Mouse (Mus musculus) liver, embryonic 13.5 days (tissue): Measurements from ENCODE around the gene Zdbf2. TPM values are rescaled to one million over a fixed set of nuclear protein-coding genes. Genes with fewer than 3 reads are reported as not detected.

Source experiments
- ATAC-seq: fragments of 200-750 bp; cut with Nextera tagmentation; 2 replicates; pipeline ENCODE4 v1.8.0; 2017; ENCODE audit warnings: low read depth, mild to moderate bottlenecking, moderate number of reproducible peaks, moderate library complexity
- DNase-seq: peaks from one replicate; pipeline ENCODE4 v3.0.0; 2022
- H3K27ac ChIP-seq: fragments of 300-500 bp; sonication (generic); 2 replicates; pipeline ENCODE4 v1.5.1; 2015; ENCODE audit warnings: moderate library complexity, mild to moderate bottlenecking, inconsistent platforms
- H3K27me3 ChIP-seq: fragments of 300-500 bp; sonication (generic); 2 replicates; pipeline ENCODE4 v1.6.1; 2015; ENCODE audit warnings: mild to moderate bottlenecking, inconsistent platforms
- H3K36me3 ChIP-seq: fragments of 300-500 bp; sonication (generic); 2 replicates; pipeline ENCODE4 v1.6.1; 2015; ENCODE audit warnings: mild to moderate bottlenecking, inconsistent platforms
- H3K4me1 ChIP-seq: fragments of 300-500 bp; sonication (generic); replicated peaks from 2 replicates; pipeline ENCODE4 v1.6.1; 2015; ENCODE audit warnings: inconsistent platforms
- H3K4me2 ChIP-seq: fragments of 300-500 bp; sonication (generic); 2 replicates; pipeline ENCODE4 v1.6.1; 2015; ENCODE audit warnings: inconsistent platforms, mild to moderate bottlenecking, moderate library complexity
- H3K4me3 ChIP-seq: fragments of 300-500 bp; sonication (generic); replicated peaks from 2 replicates; pipeline ENCODE4 v1.5.1; 2015; ENCODE audit warnings: mild to moderate bottlenecking, inconsistent platforms
- H3K9ac ChIP-seq: fragments of 300-500 bp; sonication (generic); 2 replicates; pipeline ENCODE4 v1.6.1; 2015; ENCODE audit warnings: mild to moderate bottlenecking, inconsistent platforms
- H3K9me3 ChIP-seq: fragments of 300-500 bp; sonication (generic); replicated peaks from 2 replicates; pipeline ENCODE4 v1.6.1; 2016; ENCODE audit warnings: inconsistent platforms
- WGBS: fragments of 180-500 bp; shearing (Covaris S2); methylation state at CpG from one replicate; pipeline ENCODE4 v1.1.7; 2015; ENCODE audit not compliant: insufficient replicate concordance; 5-methylcytosine and 5-hydroxymethylcytosine counted together
- polyA plus RNA-seq: library from polyadenylated mRNA; unstranded; fragments of >200 nt; fragmentation: Nextera tagmentation; extraction: Ambion mirVana; gene quantifications from 2 replicates; pipeline ENCODE4 v1.2.1, GENCODE M21; 2015

The Zdbf2 gene
- polyA plus RNA-seq, 1 experiment from 2014 or later: 0.89 TPM

DNA sequence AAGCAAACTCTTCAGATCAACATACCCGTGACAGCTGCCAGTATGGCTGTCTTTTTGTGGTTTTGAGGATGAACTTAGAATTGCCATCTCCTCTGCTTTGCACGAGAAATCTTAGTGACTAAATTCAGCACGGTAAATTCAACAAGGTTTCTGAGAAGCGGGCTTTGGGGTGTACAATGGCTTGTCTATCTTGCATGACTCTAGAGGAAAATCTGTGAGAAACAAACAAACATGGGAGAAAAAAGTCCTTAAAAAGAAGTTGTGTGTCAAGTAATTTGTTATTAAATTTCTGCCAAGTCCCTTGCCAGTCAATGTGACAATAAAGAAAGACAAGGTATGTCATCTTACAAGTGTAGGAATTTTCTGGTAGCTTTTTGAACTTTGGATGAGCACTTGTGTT, 23.8 kb upstream of the Zdbf2 start:
- 33% methylated on average over 4 of the region's 4 CpGs for WGBS
- Histone ChIP-seq H3K27me3 (peaks cover 95% of the 10 kb centered on the region), H3K4me2 (no peak overlapping the region), H3K4me3 (no peak overlapping the region), H3K4me1 (peaks cover 4% of the 10 kb centered on the region; the same call in 1 of the 2 replicates), H3K36me3 (no peaks in the 10 kb centered on the region), H3K9ac (no peak overlapping the region), H3K9me3 (no peaks in the 10 kb centered on the region), H3K27ac (no peak overlapping the region)
- ATAC-seq: no peak
- no peak for DNase-seq

DNA sequence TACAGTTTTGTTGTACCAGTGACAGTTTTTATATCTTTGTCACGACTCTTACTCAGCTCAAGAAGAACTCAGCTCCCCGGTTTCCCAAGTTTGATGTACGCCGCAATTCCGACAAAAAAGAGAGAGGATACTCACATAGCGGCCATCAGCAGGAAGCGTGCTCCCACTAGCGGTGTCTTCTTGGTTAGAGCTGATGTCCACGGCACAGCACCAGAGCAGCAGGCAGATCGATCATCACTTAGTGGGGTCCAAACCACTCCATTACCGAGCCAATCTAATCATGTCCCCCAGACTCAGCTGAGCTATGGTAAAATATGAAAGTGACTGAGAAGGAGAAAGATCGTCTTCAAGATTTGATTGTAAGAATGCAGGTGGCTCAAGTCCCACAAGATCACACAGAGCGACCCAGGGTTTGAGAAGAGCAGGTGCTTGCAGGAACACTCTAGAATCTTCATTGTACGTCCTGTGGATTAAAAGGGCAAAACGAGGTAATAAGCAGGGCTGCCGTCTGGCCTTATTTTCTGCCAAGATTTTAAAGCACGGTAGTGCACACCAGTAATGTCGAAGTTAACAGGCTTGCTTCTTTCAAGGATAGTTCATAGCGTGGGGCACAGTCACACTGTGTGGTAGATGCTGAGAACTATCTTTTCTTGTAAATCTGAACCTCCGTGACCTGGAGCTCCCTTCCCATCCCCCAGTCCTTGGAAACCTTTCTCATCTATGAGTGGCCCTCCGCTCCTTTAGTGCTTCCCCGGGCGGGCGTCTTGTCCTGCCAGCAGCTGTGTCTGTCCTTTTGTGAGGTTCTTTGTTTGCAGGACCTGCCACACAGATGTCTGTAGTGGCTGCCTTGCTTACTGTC, 20.5 kb upstream of the Zdbf2 start:
- Histone ChIP-seq H3K27me3 (peaks cover 97% of the 10 kb centered on the region), H3K36me3 (no peaks in the 10 kb centered on the region), H3K4me2 (no peak overlapping the region), H3K9me3 (no peaks in the 10 kb centered on the region), H3K4me3 (no peak overlapping the region), H3K9ac (no peak overlapping the region), H3K4me1 (peaks cover 4% of the 10 kb centered on the region; the same call in 1 of the 2 replicates), H3K27ac (no peak overlapping the region)
- no peak for ATAC-seq
- 36% methylated on average over 24 of the region's 24 CpGs for WGBS
- DNase-seq: no peak

DNA sequence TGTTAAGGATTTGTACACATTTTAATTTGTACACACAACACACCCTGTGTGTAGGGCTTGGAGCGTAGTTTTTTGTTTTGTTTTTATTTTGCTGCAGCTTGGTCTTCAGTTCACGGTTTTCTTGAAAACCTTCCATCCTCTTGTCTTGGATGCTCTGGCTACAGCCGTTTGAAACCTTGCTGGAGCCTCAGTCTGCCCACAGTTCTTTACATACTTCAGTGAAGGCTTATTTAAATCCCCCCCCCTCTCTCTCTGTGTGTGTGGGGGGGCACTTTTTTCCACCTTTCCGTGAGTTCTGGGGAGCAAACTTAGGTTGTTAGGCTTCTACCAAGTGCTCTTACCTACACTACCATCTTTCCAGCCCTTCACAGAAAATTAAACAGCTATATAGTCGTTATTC, 19.8 kb upstream of the Zdbf2 start:
- H3K9me3 ChIP-seq: no peaks in the 10 kb centered on the region
- no peak overlapping the region for H3K4me3 ChIP-seq
- DNase-seq (no peak), ATAC-seq (no peak)
- WGBS: 32% methylated on average over 5 of the region's 5 CpGs
- H3K9ac ChIP-seq: no peak overlapping the region
- no peaks in the 10 kb centered on the region for H3K36me3 ChIP-seq
- no peak overlapping the region for H3K4me2 ChIP-seq
- peaks cover 1% of the 10 kb centered on the region; the same call in 1 of the 2 replicates for H3K4me1 ChIP-seq
- H3K27ac ChIP-seq: no peak overlapping the region
- peaks cover 97% of the 10 kb centered on the region for H3K27me3 ChIP-seq

DNA sequence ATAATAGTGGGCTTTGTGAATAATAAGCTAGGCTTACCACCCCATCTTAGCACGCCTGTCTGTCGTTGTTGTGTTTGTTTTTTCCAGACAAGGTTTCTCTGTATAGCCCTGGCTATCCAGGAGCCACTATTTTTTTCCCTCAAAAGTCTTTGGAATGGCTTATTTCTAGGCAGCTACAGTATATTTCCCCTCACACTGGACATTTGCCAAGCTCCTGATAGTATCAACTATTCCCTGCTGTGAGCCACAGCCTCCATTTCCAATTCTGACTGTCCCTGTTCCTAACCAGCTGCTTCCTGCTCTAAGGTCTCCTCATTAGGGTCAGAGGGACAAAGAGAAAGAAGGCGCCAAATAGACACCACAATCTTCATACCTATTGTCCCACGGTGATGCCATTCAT, 18.0 kb upstream of the Zdbf2 start:
- WGBS: 20% methylated on average over 4 of the region's 4 CpGs
- H3K9me3 ChIP-seq: no peaks in the 10 kb centered on the region
- peaks cover 97% of the 10 kb centered on the region for H3K27me3 ChIP-seq
- ATAC-seq (no peak), DNase-seq (no peak)
- no peak overlapping the region for H3K4me2 ChIP-seq
- H3K9ac ChIP-seq: no peak overlapping the region
- no peak overlapping the region for H3K4me3 ChIP-seq
- H3K27ac ChIP-seq: no peak overlapping the region
- H3K4me1 ChIP-seq: no peaks in the 10 kb centered on the region
- no peaks in the 10 kb centered on the region for H3K36me3 ChIP-seq

DNA sequence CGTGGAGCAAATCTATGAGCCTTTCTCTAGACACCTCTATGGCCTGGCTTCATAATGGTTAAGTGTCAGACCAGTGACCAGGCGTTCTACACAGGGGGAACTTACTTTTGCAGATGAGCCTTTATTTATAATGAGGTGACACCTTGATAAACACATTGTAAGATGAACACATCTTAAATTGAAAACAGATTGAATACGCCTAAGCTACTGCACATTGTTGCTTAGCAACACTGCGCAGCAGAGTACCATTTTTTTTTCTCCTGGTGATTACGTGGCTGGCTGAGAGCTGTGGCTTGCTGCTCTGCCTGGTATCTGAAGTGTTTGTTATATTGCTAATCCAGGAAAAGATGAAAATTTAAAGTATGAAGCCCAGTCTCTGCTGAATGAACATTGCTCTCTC, 17.0 kb upstream of the Zdbf2 start:
- WGBS: 26% methylated on average over 5 of the region's 5 CpGs
- H3K4me1 ChIP-seq: no peaks in the 10 kb centered on the region

DNA sequence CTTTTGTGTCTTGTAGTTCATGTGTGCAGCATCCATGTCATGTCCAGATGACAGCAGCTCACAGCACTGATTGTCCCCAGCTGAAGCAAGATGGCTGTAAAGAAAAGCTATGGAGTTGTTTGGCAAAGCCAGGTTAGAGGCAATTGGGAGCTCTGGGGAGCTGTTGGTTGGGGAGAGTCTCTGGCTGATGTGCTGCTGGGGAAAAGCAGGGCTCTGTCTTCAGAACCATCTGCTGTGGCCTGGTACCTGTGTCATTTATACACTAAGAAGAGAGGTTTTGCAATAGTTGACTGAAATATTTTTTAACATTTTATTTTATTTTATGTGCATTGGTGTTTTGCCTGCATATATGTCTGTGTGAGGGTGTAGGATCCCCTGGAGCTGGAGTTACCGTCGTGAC, 14.6 kb upstream of the Zdbf2 start:
- no peaks in the 10 kb centered on the region for H3K36me3 ChIP-seq
- no peak for DNase-seq
- WGBS: 31% methylated on average over 2 of the region's 2 CpGs

More for the DNA sequence above, 17.0 kb upstream of the Zdbf2 start:
- Histone ChIP-seq H3K27ac (no peak overlapping the region), H3K4me2 (no peak overlapping the region), H3K4me3 (no peak overlapping the region), H3K9ac (no peak overlapping the region), H3K27me3 (peaks cover 97% of the 10 kb centered on the region), H3K36me3 (no peaks in the 10 kb centered on the region), H3K9me3 (no peaks in the 10 kb centered on the region)
- DNase-seq: no peak
- ATAC-seq: no peak

DNA sequence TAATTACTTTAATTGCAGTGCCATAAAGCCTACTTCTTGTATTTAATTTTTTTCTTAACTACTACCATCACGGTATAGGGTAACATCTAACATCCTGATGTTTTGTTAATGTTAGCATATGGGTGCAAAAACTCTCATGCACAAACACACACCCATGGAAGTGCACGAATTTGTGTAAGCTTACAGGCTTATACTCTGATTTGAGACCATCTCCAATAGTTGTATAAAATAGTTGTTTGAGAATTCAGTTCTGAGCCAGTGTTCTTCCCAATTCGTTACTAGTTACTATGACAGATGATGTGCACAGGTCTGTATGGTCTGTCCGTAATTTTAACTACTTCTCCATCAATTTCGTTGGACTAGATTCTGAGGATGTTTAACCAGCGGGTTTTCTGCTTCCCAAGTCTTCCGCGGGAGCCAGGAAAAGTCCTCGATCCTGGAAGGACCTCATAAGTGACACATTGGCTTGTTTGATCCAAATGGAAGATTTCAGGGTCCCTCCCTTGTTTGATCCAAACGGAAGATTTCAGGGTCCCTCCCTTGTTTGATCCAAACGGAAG, 13.7 kb upstream of the Zdbf2 start:
- no peak overlapping the region for H3K27ac ChIP-seq
- no peak overlapping the region for H3K4me2 ChIP-seq
- no peak overlapping the region for H3K9ac ChIP-seq
- H3K4me1 ChIP-seq: no peaks in the 10 kb centered on the region
- H3K36me3 ChIP-seq: no peaks in the 10 kb centered on the region
- ATAC-seq: no peak
- peaks cover 97% of the 10 kb centered on the region for H3K27me3 ChIP-seq
- H3K4me3 ChIP-seq: no peak overlapping the region
- WGBS: 34% methylated on average over 11 of the region's 11 CpGs
- no peak for DNase-seq
- H3K9me3 ChIP-seq: no peaks in the 10 kb centered on the region

More for the DNA sequence above, 14.6 kb upstream of the Zdbf2 start:
- Histone ChIP-seq H3K4me3 (no peak overlapping the region), H3K4me2 (no peak overlapping the region), H3K9me3 (no peaks in the 10 kb centered on the region), H3K9ac (no peak overlapping the region), H3K27me3 (peaks cover 94% of the 10 kb centered on the region), H3K27ac (no peak overlapping the region), H3K4me1 (no peaks in the 10 kb centered on the region)
- ATAC-seq: no peak

DNA sequence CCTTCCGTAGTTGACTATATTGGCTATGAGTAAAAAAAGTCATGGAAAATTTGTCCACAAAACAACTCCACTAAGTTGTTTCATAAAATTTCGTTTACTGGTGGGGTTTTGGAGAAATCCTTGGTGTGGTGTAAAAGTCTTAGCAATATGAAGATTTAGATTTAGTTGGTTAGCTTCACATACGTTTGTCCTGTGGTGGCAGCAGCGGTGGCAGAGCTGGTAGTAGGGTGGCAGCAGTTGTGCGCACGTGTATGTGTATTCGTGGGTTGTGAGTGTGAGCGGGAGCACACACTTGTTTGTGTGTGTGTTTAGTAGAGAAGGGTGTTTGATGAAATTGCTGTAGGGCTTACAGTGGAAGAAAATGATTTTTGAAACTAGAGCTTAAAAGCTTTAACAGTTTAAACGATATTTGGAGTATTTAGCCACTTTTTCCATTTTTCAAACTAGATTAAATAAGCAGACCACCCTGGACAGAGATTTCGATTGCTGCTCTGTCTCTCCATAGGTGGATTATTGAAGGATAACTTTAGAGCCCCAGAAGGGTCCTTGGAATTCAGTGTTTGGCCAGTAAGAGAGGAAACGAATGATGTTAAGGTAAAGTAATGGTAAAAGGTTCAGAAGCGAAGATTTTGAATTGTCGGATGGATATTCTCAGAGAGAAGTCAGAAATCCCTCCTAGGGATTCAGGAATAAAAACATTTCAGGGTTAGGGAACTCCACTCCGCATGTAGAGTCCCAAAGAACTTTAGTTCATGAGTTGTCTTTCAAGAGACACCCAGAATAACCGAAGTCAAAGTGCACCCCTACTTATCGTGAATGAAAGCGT, 12.9 kb upstream of the Zdbf2 start:
- 35% methylated on average over 17 of the region's 17 CpGs for WGBS
- Histone ChIP-seq H3K4me2 (no peak overlapping the region), H3K9me3 (no peaks in the 10 kb centered on the region), H3K27me3 (peaks cover 97% of the 10 kb centered on the region), H3K4me1 (no peaks in the 10 kb centered on the region), H3K9ac (no peak overlapping the region), H3K27ac (no peak overlapping the region), H3K36me3 (no peaks in the 10 kb centered on the region), H3K4me3 (no peak overlapping the region)
- DNase-seq (no peak), ATAC-seq (no peak)

DNA sequence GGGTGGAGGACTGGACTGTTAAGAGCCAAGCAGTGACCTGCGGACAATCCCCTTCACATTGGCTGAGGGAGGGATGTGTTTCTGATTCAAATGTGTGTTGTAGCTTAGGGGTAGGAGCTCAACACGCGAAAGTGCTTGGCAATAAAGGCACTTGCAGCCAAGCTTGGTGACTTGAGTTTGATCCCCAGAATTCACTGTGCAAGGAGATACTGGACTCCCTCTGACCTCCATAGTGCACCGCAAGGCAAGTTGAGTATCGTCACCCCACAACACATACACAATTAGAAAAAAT, 12.4 kb upstream of the Zdbf2 start:
- ATAC-seq: no peak
- Histone ChIP-seq H3K36me3 (no peaks in the 10 kb centered on the region), H3K27me3 (peaks cover 97% of the 10 kb centered on the region), H3K9me3 (no peaks in the 10 kb centered on the region), H3K27ac (no peak overlapping the region), H3K4me1 (no peaks in the 10 kb centered on the region), H3K4me3 (no peak overlapping the region), H3K9ac (no peak overlapping the region), H3K4me2 (no peak overlapping the region)
- WGBS: 36% methylated on average over 5 of the region's 5 CpGs
- DNase-seq: no peak

DNA sequence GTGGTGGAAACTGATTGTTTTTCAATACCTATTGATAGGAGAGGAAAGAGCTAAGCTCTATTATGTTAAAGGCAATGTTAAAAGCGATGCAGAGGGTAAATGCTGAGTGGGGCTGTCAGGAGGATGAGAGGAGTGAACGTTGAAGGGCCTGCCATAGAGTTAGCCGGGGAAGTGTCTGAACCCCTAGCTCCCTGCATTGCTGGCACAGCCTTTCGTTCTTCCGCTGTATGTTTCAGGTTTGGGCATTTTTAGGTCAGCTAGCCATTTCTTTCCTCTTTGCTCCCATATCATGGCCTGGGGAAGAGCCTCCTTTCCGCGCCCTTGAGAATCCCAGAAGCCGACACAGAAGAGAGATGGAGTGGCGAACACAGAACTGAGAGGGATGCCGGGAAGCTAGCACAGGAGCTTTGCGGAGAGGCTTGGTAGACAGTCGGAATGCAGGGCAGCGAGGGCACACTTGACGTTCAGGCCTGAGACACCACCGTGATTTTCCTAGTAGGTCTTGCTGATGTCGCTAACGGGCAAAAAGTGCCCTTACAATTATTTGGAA, 11.9 kb upstream of the Zdbf2 start:
- DNase-seq: no peak
- 51% methylated on average over 17 of the region's 17 CpGs for WGBS
- no peaks in the 10 kb centered on the region for H3K4me1 ChIP-seq

DNA sequence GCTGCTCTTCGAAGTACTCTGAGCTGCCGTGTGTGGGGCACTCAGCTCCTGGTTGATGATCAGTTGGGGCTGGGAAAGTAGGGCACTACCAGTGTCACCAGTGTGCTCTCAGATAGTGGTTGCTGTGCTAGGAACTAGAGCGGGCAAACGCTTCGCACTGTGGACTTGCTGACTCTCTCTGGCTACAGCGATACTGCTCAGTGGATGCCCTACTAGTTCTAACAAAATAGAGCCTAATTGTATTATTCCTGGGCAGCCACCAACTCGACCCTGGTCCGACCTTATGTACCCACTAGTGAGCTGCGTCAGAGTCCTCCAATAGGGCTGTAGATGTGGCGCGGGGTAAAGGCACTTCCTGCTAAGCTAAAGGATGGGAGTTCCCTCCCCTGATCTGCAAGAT, 9.4 kb upstream of the Zdbf2 start:
- Histone ChIP-seq H3K4me2 (no peak overlapping the region), H3K4me3 (no peak overlapping the region), H3K27ac (no peak overlapping the region), H3K9ac (no peak overlapping the region), H3K36me3 (no peaks in the 10 kb centered on the region), H3K27me3 (peaks cover 95% of the 10 kb centered on the region), H3K9me3 (no peaks in the 10 kb centered on the region), H3K4me1 (no peaks in the 10 kb centered on the region)
- WGBS: 40% methylated on average over 11 of the region's 11 CpGs
- DNase-seq (no peak), ATAC-seq (no peak)

More for the DNA sequence above, 11.9 kb upstream of the Zdbf2 start:
- Histone ChIP-seq H3K27ac (no peak overlapping the region), H3K4me2 (no peak overlapping the region), H3K36me3 (no peaks in the 10 kb centered on the region), H3K9me3 (no peaks in the 10 kb centered on the region), H3K27me3 (peaks cover 97% of the 10 kb centered on the region), H3K9ac (no peak overlapping the region), H3K4me3 (no peak overlapping the region)
- no peak for ATAC-seq
